Mouse (Mus musculus) testis, adult 2 months (tissue): ENCODE measurements at regions not wholly inside any gene's neighbourhood (a gene's known extent, or its start where the extent isn't known, plus 50 kb on each side); places are given as distances from the start of the nearest gene placed in this dataset.

Source experiments
- H3K27ac ChIP-seq: fragments of 200-500 bp; 2 replicates; pipeline ENCODE4 v1.5.1; 2012; ENCODE audit warnings: low read depth, low read length; ENCODE audit not compliant: control insufficient read depth, insufficient read depth
- H3K27me3 ChIP-seq: fragments of 200-500 bp; 2 replicates; pipeline ENCODE4 v1.6.1; 2012; ENCODE audit warnings: mild to moderate bottlenecking, low read length, moderate library complexity; ENCODE audit not compliant: control insufficient read depth, insufficient read depth
- H3K36me3 ChIP-seq: fragments of 200-500 bp; 2 replicates; pipeline ENCODE4 v1.6.1; 2012; ENCODE audit warnings: mild to moderate bottlenecking, low read length; ENCODE audit not compliant: control insufficient read depth, insufficient read depth
- H3K4me1 ChIP-seq: fragments of 200-500 bp; 2 replicates; pipeline ENCODE4 v1.6.1; 2012; ENCODE audit warnings: low read length; ENCODE audit not compliant: control insufficient read depth, insufficient read depth
- H3K4me3 ChIP-seq: fragments of 200-500 bp; 2 replicates; pipeline ENCODE4 v1.5.1; 2012; ENCODE audit warnings: low read depth, mild to moderate bottlenecking, low read length, moderate library complexity, mixed read lengths; ENCODE audit not compliant: control insufficient read depth
- CTCF ChIP-seq: fragments of 200-500 bp; IDR thresholded peaks from 2 replicates; pipeline ENCODE4 v1.5.1; 2012; ENCODE audit warnings: low read depth, mild to moderate bottlenecking, inconsistent platforms, low read length, moderate library complexity; ENCODE audit not compliant: control insufficient read depth, insufficient read depth, insufficient replicate concordance
- POLR2A ChIP-seq: fragments of 200-500 bp; IDR thresholded peaks from 2 replicates; pipeline ENCODE4 v1.6.1; 2012; ENCODE audit warnings: low read depth, mild to moderate bottlenecking, inconsistent platforms, low read length, moderate library complexity; ENCODE audit not compliant: control insufficient read depth

- Histone ChIP-seq H3K36me3 (no peaks in the 10 kb centered on the region), H3K4me3 (no peak overlapping the region), H3K27ac (no peak overlapping the region), H3K27me3 (no peaks in the 10 kb centered on the region), H3K4me1 (no peaks in the 10 kb centered on the region)
- TF ChIP-seq CTCF, result no peak
- no peak for TF ChIP-seq POLR2A
These were observed 259.4 kb upstream of the Fn1 start for GRCm38 (mm10) chr1:71912441-71912840.

- no peaks in the 10 kb centered on the region for H3K4me1 ChIP-seq
- no peaks in the 10 kb centered on the region for H3K36me3 ChIP-seq
- no peaks in the 10 kb centered on the region for H3K27me3 ChIP-seq
- TF ChIP-seq POLR2A, result no peak
- no peak for TF ChIP-seq CTCF
- no peak overlapping the region for H3K4me3 ChIP-seq
- H3K27ac ChIP-seq, result no peak overlapping the region
These were observed 257.1 kb upstream of the Fn1 start for GRCm38 (mm10) chr1:71910125-71910524.

- Histone ChIP-seq H3K27ac (no peak overlapping the region), H3K4me3 (no peak overlapping the region), H3K36me3 (no peaks in the 10 kb centered on the region), H3K4me1 (no peaks in the 10 kb centered on the region), H3K27me3 (no peaks in the 10 kb centered on the region)
- no peak for TF ChIP-seq POLR2A
- no peak for TF ChIP-seq CTCF
These were observed 256.6 kb upstream of the Fn1 start for GRCm38 (mm10) chr1:71909508-71910124.

- no peak overlapping the region for H3K4me3 ChIP-seq
- no peaks in the 10 kb centered on the region for H3K36me3 ChIP-seq
- no peak overlapping the region for H3K27ac ChIP-seq
- no peaks in the 10 kb centered on the region for H3K4me1 ChIP-seq
- TF ChIP-seq POLR2A (no peak), CTCF (no peak)
- no peaks in the 10 kb centered on the region for H3K27me3 ChIP-seq
These were observed 251.5 kb upstream of the Fn1 start for GRCm38 (mm10) chr1:71904376-71904948.

GRCm38 (mm10) chr1:71900106-71901074 lies 247.4 kb upstream of the Fn1 start:
- Histone ChIP-seq H3K27ac (no peak overlapping the region), H3K36me3 (no peaks in the 10 kb centered on the region), H3K27me3 (no peaks in the 10 kb centered on the region), H3K4me3 (no peak overlapping the region), H3K4me1 (no peaks in the 10 kb centered on the region)
- TF ChIP-seq POLR2A, result no peak
- TF ChIP-seq CTCF, result no peak

- no peaks in the 10 kb centered on the region for H3K27me3 ChIP-seq
- H3K36me3 ChIP-seq, result no peaks in the 10 kb centered on the region
- H3K4me1 ChIP-seq, result no peaks in the 10 kb centered on the region
- no peak overlapping the region for H3K27ac ChIP-seq
- H3K4me3 ChIP-seq, result no peak overlapping the region
- TF ChIP-seq POLR2A (no peak), CTCF (no peak)
These were observed 246.1 kb upstream of the Fn1 start for GRCm38 (mm10) chr1:71899128-71899527.

GRCm38 (mm10) chr1:71898198-71898597 lies 245.2 kb upstream of the Fn1 start:
- H3K4me1 ChIP-seq, result no peaks in the 10 kb centered on the region
- no peak for TF ChIP-seq CTCF
- TF ChIP-seq POLR2A, result no peak
- no peak overlapping the region for H3K27ac ChIP-seq
- H3K36me3 ChIP-seq, result no peaks in the 10 kb centered on the region
- no peak overlapping the region for H3K4me3 ChIP-seq
- H3K27me3 ChIP-seq, result no peaks in the 10 kb centered on the region
